Mouse (Mus musculus) myocyte (in vitro differentiated cells): ENCODE measurements around the gene Pakap.

Experiments
- CEBPB ChIP-seq: IDR thresholded peaks from 2 replicates; pipeline ENCODE4 v1.6.1; 2011; ENCODE audit warnings: mild to moderate bottlenecking, moderate library complexity; ENCODE audit not compliant: poor library complexity, insufficient read depth, severe bottlenecking
- E2F4 ChIP-seq: IDR thresholded peaks from one replicate; pipeline ENCODE4 v1.6.1; 2011; ENCODE audit warnings: mild to moderate bottlenecking, control low read depth, moderate library complexity; ENCODE audit not compliant: insufficient read depth
- MAX ChIP-seq: IDR thresholded peaks from one replicate; pipeline ENCODE4 v1.6.1; 2011; ENCODE audit warnings: low read depth, mild to moderate bottlenecking, control low read depth
- MYOG ChIP-seq, 3 experiments: IDR thresholded peaks; one replicate each; pipeline ENCODE4 v1.6.1; 2011; ENCODE audit warnings: control low read depth in 2 of 3, low read depth in 2 of 3, mild to moderate bottlenecking in 2 of 3; ENCODE audit not compliant: insufficient read length in 2 of 3, control insufficient read depth in 1 of 3, insufficient read depth in 1 of 3
- POLR2A ChIP-seq: IDR thresholded peaks from one replicate; pipeline ENCODE4 v1.6.1; 2011; ENCODE audit warnings: low read depth, mild to moderate bottlenecking, control low read depth, moderate library complexity; ENCODE audit not compliant: insufficient read length
- POLR2AphosphoS2 ChIP-seq: IDR thresholded peaks from one replicate; pipeline ENCODE4 v1.6.1; 2011; ENCODE audit warnings: low read depth, control low read depth; ENCODE audit not compliant: insufficient read length
- TCF3 ChIP-seq: IDR thresholded peaks from one replicate; pipeline ENCODE4 v1.6.1; 2011; ENCODE audit warnings: low read depth, control low read depth; ENCODE audit not compliant: insufficient read length

DNA sequence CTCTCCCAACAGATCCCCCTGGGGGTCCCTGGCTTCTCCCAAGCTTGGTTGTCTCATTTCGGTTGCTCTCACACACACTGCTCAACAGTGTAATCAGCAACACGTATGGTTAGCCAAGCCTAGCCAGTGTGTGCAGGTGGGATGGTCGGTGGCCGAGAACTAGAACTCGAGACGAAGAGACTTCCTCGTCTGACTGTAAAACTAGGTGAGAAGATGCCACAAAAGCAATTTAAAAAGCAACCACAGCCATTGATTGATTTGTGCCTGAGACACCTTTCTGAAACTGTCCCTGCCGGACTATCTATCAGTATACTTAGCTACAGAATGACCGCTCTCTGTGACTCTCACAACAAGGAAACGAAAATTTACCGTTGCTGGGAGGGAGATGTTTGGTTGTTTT is 187.1 kb downstream of the Pakap start:
- TF ChIP-seq POLR2A (no peak), CEBPB (no peak), MAX (no peak), MYOG (IDR thresholded peaks at IDR 0.05; ENCODE audit: control insufficient read depth in 1 of 3, insufficient read depth in 1 of 3, insufficient read length in 2 of 3, low read depth in 2 of 3) (no peak), TCF3 (no peak), E2F4 (no peak), POLR2AphosphoS2 (no peak)
